Mouse (Mus musculus) bone marrow macrophage, adult 2 months (primary cell): ENCODE results near the gene Cpm. TPM values are rescaled to one million over a fixed set of nuclear protein-coding genes. Genes with fewer than 3 reads are reported as not detected.

Experiments
- H3K27ac ChIP-seq: 2 replicates; pipeline ENCODE4 v1.5.1; 2012; ENCODE audit warnings: low read depth, low read length; ENCODE audit not compliant: insufficient read depth
- H3K4me1 ChIP-seq: 2 replicates; pipeline ENCODE4 v1.6.1; 2012; ENCODE audit warnings: low read length; ENCODE audit not compliant: control insufficient read depth, insufficient read depth
- H3K4me3 ChIP-seq: 2 replicates; pipeline ENCODE4 v1.5.1; 2012; ENCODE audit warnings: mild to moderate bottlenecking, low read length, moderate library complexity; ENCODE audit not compliant: insufficient read depth
- CTCF ChIP-seq: IDR thresholded peaks from 2 replicates; pipeline ENCODE4 v1.5.1; 2012; ENCODE audit warnings: low read depth, mild to moderate bottlenecking, low read length, moderate library complexity
- POLR2A ChIP-seq: IDR thresholded peaks from 2 replicates; pipeline ENCODE4 v1.6.1; 2012; ENCODE audit warnings: mild to moderate bottlenecking, low read depth, low read length, borderline replicate concordance
- polyA plus RNA-seq: library from polyadenylated mRNA; stranded (reverse); fragments of >200 nt; gene quantifications from 2 replicates; pipeline ENCODE4 v1.2.4, GENCODE M21; 2012; ENCODE audit not compliant: missing spikeins, insufficient read depth, insufficient read length

Gene Cpm
- polyA plus RNA-seq, 1 experiment, result not detected

DNA sequence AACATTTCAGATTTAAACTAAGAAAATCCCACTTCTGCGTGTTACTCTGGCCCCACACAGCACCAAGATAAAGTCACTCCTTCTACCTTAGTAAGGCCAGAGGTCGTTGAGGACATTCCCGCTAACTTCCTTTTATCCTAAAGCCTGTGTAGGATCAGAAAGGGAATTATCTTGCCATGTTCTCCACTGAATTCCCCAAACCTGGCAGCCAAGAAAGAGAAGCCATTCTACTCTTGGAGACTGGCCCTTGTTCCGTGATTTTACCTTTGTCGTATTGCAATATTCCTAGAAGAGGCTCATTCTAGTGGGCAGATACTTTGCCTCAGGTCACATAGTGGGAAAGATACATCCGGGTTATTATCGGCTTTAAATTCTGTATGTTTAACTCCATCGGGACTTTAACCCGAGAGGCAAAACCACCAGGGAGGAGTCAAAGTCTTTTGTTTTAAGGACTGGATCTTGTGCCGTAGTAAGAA lies 21.5 kb upstream of the Cpm start:
- Histone ChIP-seq H3K4me1 (no peaks in the 10 kb centered on the region), H3K27ac (no peak overlapping the region), H3K4me3 (no peak overlapping the region)
- no peak for TF ChIP-seq POLR2A

DNA sequence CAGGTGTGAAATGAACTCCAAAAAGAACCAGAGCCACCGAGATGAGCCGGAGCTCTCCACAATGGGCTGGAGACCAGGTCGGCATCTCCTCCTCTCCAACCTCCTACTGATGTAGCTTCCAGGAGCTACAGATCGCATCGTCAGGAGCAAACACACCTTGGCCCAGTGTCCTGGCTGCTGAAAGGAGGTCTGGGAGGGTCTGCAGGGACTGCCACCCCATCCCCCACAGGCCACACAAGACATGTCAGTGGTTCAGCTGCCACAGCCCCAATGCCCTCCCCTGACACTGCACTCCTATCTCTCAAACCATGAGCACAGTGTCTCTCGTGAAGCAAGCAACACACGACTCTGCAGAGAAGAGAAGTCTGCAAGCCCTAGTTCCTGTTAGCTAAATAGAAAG lies 20.8 kb upstream of the Cpm start:
- no peak overlapping the region for H3K4me3 ChIP-seq
- H3K4me1 ChIP-seq, result no peaks in the 10 kb centered on the region

DNA sequence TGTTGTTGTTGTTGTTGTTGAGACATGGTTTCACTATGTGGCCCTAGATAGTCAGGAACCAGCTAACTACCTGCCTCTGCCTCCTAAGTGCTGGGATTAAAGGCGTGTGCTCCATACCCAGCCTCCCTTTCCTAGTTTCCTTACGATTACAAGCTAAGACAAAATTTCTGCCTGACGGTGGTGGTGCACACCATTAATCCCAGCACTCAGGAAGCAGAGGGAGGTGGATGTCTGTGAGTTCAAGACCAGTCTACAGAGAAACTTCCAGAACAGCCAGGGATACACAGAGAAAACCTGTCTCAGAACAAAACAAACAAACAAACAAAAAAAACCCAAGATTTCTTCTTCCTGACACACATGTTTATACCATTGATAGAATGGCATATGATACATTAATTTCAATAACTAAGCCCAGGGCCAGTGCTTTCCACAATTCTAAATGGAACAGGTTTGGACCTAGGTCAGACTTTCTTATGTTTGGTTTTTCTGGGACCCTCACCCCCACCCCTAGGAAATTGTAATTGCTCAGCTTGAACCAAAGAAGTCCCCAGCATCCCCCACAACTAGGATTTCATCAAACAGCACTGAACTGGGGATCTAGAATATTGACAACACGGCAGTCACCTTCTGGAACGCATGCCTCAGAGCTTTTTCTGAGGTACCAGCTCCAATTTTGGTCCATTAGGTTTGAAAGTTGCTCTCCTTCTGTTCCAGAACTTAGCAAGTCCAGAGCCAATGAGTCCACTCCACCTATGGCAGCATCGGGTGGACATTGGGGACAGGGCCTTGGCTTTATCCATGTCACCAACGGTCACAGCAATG lies 20.1 kb upstream of the Cpm start:
- no peak overlapping the region for H3K27ac ChIP-seq
- no peak for TF ChIP-seq CTCF
- TF ChIP-seq POLR2A, result no peak
- no peaks in the 10 kb centered on the region for H3K4me1 ChIP-seq
- H3K4me3 ChIP-seq, result no peak overlapping the region

More for the DNA sequence above, 20.8 kb upstream of the Cpm start:
- TF ChIP-seq POLR2A, result no peak
- no peak for TF ChIP-seq CTCF
- no peak overlapping the region for H3K27ac ChIP-seq

GRCm38 (mm10) chr10:117609810-117610090 lies 19.6 kb upstream of the Cpm start:
- TF ChIP-seq CTCF (no peak), POLR2A (no peak)
- Histone ChIP-seq H3K4me1 (no peaks in the 10 kb centered on the region), H3K27ac (no peak overlapping the region)

GRCm38 (mm10) chr10:117610160-117610764 lies 19.0 kb upstream of the Cpm start:
- Histone ChIP-seq H3K4me1 (no peaks in the 10 kb centered on the region), H3K4me3 (no peak overlapping the region), H3K27ac (no peak overlapping the region)
- TF ChIP-seq POLR2A (no peak), CTCF (no peak)

More at GRCm38 (mm10) chr10:117609810-117610090, 19.6 kb upstream of the Cpm start:
- H3K4me3 ChIP-seq, result no peak overlapping the region

DNA sequence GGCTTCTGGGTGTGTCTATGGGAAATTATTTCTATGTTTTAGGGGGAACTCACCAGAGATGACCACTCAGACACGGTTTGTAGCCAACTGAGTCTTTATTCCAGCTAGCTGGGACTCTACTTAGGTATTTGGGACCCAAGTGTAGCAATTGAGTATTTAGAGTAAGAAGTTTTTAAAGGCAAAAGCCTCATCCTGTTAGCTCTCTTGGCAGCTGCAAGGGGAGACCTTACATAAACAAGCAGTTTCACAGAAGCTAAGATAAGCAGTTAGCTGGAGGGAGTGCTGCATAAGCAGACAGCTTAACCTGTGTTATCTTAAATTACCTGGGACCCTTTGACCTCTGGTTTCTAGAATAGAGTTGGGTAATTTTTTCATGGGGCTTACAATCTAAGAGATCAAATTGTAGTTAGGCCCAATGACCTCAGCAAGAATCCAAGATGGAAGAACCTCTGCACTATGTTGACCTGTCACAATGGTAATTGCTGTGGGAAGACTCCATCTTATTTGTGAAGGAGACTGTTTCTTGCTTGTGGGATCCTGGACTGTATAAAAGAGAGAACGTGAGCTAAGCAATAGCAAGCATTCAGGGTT lies 18.4 kb upstream of the Cpm start:
- Histone ChIP-seq H3K27ac (no peak overlapping the region), H3K4me3 (no peak overlapping the region), H3K4me1 (no peaks in the 10 kb centered on the region)
- TF ChIP-seq POLR2A (no peak), CTCF (no peak)

DNA sequence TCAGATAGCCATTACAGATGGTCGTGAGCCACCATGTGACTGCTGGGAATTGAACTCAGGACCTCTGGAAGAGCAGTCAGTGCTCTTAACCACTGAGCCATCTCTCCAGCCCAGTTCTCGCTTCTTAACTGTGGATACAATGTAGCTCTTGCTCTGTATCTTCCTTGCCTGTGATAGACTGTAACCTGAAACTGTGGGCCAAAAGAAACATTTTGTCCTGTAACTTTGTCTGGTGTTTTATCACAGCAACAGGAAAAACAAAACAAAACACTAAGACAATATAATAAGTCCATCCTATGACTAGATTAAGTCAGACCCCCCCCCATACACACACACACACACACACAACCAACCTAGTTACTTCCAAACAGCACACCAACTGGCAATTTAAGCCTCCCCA lies 17.8 kb upstream of the Cpm start:
- H3K27ac ChIP-seq, result no peak overlapping the region
- TF ChIP-seq CTCF (no peak), POLR2A (no peak)
- no peaks in the 10 kb centered on the region for H3K4me1 ChIP-seq
- H3K4me3 ChIP-seq, result no peak overlapping the region

GRCm38 (mm10) chr10:117611976-117612375 lies 17.3 kb upstream of the Cpm start:
- no peak overlapping the region for H3K4me3 ChIP-seq
- no peaks in the 10 kb centered on the region for H3K4me1 ChIP-seq
- no peak overlapping the region for H3K27ac ChIP-seq
- no peak for TF ChIP-seq POLR2A
- TF ChIP-seq CTCF, result no peak

- no peak overlapping the region for H3K27ac ChIP-seq
- H3K4me3 ChIP-seq, result no peak overlapping the region
- TF ChIP-seq CTCF (no peak), POLR2A (no peak)
- no peaks in the 10 kb centered on the region for H3K4me1 ChIP-seq
Observed at GRCm38 (mm10) chr10:117612621-117613584, 16.4 kb upstream of the Cpm start.

DNA sequence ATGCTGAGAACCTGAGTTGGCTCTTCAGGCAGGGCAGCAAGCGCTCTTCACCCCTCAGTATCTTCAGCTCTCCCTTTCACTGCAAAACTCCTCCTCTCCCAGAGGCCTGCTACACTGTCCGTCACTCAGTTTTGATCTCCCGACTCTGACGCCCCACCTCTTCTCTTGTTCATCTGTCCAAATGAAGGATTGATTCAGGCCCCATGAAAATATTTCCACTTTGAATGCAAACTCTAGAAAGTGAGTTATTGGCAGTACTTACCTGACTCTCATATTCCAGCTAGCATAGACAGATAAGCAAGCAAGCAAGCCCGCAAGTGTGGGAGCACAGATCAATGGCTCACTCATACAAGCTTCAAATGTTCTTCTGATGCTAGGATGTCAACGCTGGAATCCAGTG lies 15.3 kb upstream of the Cpm start:
- no peak overlapping the region for H3K27ac ChIP-seq
- TF ChIP-seq POLR2A, result no peak
- TF ChIP-seq CTCF, result no peak
- H3K4me1 ChIP-seq, result no peaks in the 10 kb centered on the region
- H3K4me3 ChIP-seq, result no peak overlapping the region
